Mouse (Mus musculus) midbrain, embryonic 14.5 days (tissue): ENCODE results near the gene Nrp2. TPM values are rescaled to one million over a fixed set of nuclear protein-coding genes. Genes with fewer than 3 reads are reported as not detected.

Source experiments
- ATAC-seq: fragments of 200-750 bp; cut with Nextera tagmentation; 2 replicates; pipeline ENCODE4 v1.8.0; 2017; ENCODE audit warnings: moderate number of reproducible peaks, moderate library complexity; ENCODE audit not compliant: low FRiP score, low TSS enrichment
- DNase-seq: peaks from one replicate; pipeline ENCODE4 v3.0.0-alpha.2; 2015
- H3K27ac ChIP-seq: fragments of 300-500 bp; sonication (generic); replicated peaks from 2 replicates; pipeline ENCODE4 v1.5.1; 2014; ENCODE audit warnings: mild to moderate bottlenecking, low read depth, low read length, moderate library complexity
- H3K27me3 ChIP-seq: fragments of 300-500 bp; sonication (generic); 2 replicates; pipeline ENCODE4 v1.6.1; 2014; ENCODE audit warnings: low read length, control low read depth, mixed read lengths; ENCODE audit not compliant: control insufficient read depth, insufficient read depth
- H3K36me3 ChIP-seq: fragments of 300-500 bp; sonication (generic); 2 replicates; pipeline ENCODE4 v1.6.1; 2014; ENCODE audit warnings: low read length, control low read depth; ENCODE audit not compliant: control insufficient read depth, insufficient read depth
- H3K4me1 ChIP-seq: fragments of 300-500 bp; sonication (generic); 2 replicates; pipeline ENCODE4 v1.6.1; 2014; ENCODE audit warnings: mild to moderate bottlenecking, antibody characterized with exemption, low read length, control low read depth; ENCODE audit not compliant: control insufficient read depth, insufficient read depth
- H3K4me2 ChIP-seq: fragments of 300-500 bp; sonication (generic); 2 replicates; pipeline ENCODE4 v1.6.1; 2014; ENCODE audit warnings: mild to moderate bottlenecking, low read length, moderate library complexity
- H3K4me3 ChIP-seq: fragments of 300-500 bp; sonication (generic); replicated peaks from 2 replicates; pipeline ENCODE4 v1.5.1; 2014; ENCODE audit warnings: low read depth, low read length
- H3K9ac ChIP-seq: fragments of 300-500 bp; sonication (generic); replicated peaks from 2 replicates; pipeline ENCODE4 v1.6.1; 2014; ENCODE audit warnings: mild to moderate bottlenecking, low read length, moderate library complexity
- H3K9me3 ChIP-seq: fragments of 300-500 bp; sonication (generic); 2 replicates; pipeline ENCODE4 v1.6.1; 2016; ENCODE audit warnings: low read length, control low read depth, mixed read lengths; ENCODE audit not compliant: control insufficient read depth
- WGBS: fragments of 180-500 bp; shearing (Covaris S2); extraction: QIAGEN DNeasy Blood & Tissue Kit; methylation state at CpG from one replicate; pipeline ENCODE4 v1.1.7; 2014; 5-methylcytosine and 5-hydroxymethylcytosine counted together
- polyA plus RNA-seq: library from polyadenylated mRNA; unstranded; fragments of >200 nt; fragmentation: Nextera tagmentation; extraction: Ambion mirVana; gene quantifications from 2 replicates; pipeline ENCODE4 v1.2.1, GENCODE M21; 2014

Nrp2 gene
- polyA plus RNA-seq, 1 experiment from 2014 or later = 19.5 TPM

GRCm38 (mm10) chr1:62860788-62861187 is 157.7 kb downstream of the Nrp2 start:
- Histone ChIP-seq H3K9me3 (no peaks in the 10 kb centered on the region), H3K4me1 (0 out of 2 replicates have a peak, but pooled peaks cover 8% of the 10 kb centered on the region), H3K4me2 (no peak overlapping the region), H3K27ac (no peak overlapping the region), H3K4me3 (no peak overlapping the region), H3K27me3 (no peaks in the 10 kb centered on the region), H3K36me3 (no peaks in the 10 kb centered on the region), H3K9ac (no peak overlapping the region)
- 40% methylated on average over 5 of the region's 5 CpGs for WGBS
- peak; percentile 19 for DNase-seq
- no peak for ATAC-seq
